Mouse (Mus musculus) common myeloid progenitor, adult 5-6 weeks (primary cell): ENCODE measurements around the gene C2cd4c. TPM values are rescaled to one million over a fixed set of nuclear protein-coding genes. Genes with fewer than 3 reads are reported as not detected.

Source experiments
- ATAC-seq: replicated peaks from 2 replicates; pipeline ENCODE4 v1.8.0; 2016; ENCODE audit warnings: low read depth, mild to moderate bottlenecking, moderate TSS enrichment, inconsistent platforms; ENCODE audit not compliant: poor library complexity, severe bottlenecking
- total RNA-seq: library from RNA; stranded (forward); fragments of 200-1000, 187-1606 nt; gene quantifications from 2 replicates; pipeline ENCODE4 v1.2.3, GENCODE M21; 2017

The C2cd4c gene
- total RNA-seq, 1 experiment from 2014 or later, result not detected

DNA sequence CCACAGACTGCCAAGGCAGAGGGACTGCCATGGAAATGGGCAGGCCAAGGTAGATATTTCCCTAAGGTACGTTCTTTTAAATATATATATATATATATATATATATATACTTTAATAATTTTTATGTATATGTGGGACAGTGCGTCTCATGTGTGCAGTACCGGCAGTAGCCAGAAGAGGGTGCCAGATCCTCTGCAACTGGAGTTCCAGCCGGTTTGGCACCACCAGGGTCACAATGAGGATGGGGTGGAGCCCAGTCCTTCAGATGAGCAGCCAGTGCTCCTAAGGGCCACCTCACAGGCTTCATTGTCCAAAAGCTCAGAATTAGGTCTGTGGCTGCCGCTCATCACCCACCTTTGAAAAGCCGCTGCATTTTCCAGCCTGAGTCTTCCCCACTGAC is 33.0 kb downstream of the C2cd4c start:
- ATAC-seq, result 0 out of 2 replicates have a peak, but pooled peaks have one; percentile 42

- no peak for ATAC-seq
These were observed 33.5 kb downstream of the C2cd4c start for GRCm38 (mm10) chr10:79580356-79580755.

- ATAC-seq, result no peak
These were observed 34.0 kb downstream of the C2cd4c start for GRCm38 (mm10) chr10:79579781-79580180.

DNA sequence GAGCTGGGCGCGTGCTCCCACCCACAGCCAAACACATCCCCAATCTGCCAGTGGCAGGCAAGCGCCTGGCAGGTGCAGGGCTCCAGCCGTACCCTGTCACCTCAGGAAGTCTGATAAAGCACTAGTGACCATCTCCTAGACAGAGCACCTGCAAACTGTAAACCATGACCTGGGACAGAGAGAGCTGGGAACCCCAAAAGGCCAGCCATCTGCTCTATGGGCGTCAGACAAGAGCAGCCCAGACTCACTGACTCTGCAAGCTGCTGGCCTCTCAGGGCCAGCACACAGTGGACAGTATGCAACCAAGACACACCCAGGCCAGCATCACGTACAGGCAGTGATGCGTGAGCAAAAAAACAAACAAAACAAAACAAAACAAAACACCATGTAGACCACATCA is 34.9 kb downstream of the C2cd4c start:
- ATAC-seq, result no peak

DNA sequence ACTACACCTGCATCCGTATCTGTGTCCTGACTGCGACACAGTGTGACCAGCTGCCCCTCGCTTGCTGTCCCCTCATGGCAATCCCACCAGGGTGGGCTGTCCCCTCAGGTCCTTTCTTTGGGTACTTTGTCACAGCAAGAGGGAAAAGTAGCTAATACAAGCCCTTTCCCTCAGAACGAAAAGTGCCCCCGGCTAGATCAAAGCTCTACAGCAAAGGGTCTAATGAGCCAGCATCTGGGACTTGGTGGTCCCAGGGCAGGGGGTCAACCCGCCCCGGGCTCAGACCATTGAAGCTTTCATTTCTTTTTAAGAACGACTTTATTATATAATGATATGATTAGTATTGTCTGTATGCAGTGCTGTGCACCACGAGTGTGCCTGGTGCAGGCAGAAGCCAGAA is 35.5 kb downstream of the C2cd4c start:
- no peak for ATAC-seq

- ATAC-seq, result no peak
These were observed 36.4 kb downstream of the C2cd4c start for GRCm38 (mm10) chr10:79577376-79577775.

DNA sequence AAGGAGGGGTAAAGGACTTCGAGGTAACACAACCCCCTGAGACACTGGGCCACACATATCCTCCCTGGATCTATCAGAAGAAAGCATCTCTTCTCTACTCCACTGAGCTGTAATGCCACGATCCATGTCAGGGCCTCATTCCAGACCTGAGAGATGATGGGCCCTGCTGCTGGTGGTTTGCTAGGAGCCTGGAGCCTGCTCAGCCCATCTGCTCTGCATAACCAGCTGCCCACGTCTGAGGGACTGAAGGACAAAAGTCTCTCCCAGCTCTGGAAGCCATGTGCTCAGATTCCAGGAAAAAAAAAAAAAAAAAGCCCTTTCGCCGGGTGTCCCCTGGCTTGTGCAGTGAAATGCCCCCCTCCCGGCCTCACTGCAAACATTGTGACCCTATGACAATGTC is 38.1 kb downstream of the C2cd4c start:
- no peak for ATAC-seq

DNA sequence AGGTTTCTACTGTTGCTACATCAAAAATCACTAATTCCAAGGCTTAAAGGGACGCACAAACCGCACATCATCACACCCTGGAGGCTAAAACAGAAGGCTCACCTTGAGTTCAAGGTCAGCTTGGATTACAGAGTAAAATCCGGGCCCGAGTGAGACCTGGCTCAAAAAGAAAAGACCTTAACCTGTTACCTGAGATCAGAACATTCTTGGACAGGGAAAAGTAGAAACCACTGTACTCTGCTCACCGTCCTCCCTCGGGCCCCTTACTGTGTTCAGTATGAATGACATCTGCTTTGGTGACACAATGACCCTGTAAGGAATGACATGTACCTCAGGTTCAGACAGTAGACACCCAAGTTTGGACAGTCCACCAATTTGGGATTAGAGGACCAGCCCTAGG is 39.0 kb downstream of the C2cd4c start:
- no peak for ATAC-seq

- ATAC-seq, result no peak
These were observed 39.5 kb downstream of the C2cd4c start for GRCm38 (mm10) chr10:79574350-79574749.

DNA sequence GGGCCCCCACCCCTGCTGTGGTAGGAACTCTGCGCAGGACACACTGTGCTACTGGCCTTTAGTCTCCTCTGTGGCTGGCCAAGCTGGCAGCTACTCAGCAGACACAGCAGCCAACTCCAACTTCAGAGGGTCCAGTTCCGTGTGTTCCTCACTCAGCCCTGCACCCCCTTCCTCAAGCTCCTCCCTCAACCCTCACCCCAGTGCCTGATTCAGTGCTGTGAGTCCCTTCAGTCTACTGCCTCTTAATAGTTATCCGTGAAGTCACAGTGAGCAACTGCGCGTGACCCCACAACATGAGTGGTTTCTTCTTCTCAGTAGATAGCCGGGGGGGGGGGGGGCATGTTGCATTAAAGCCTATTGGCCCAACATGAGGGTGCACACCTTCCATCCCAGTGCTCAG is 40.2 kb downstream of the C2cd4c start:
- ATAC-seq, result no peak

DNA sequence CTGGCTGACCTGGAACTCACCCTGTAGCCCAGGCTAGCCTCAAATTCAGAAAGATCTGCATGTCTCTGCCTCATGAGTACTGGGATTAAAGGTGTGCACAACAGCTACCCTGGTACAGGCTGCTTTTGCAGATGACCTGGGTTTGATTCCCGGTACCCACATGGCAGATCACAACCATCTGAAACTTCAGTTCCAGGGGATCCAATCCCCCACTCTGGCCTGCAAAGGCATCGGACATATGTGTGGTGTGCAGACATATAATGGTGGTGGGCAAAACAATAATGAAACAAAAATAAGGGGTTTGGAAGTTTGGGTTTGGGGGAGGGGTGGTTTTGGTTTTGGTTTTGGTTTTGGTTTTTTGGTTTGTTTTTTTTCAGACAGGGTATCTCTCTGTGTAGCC is 42.5 kb downstream of the C2cd4c start:
- ATAC-seq, result no peak

DNA sequence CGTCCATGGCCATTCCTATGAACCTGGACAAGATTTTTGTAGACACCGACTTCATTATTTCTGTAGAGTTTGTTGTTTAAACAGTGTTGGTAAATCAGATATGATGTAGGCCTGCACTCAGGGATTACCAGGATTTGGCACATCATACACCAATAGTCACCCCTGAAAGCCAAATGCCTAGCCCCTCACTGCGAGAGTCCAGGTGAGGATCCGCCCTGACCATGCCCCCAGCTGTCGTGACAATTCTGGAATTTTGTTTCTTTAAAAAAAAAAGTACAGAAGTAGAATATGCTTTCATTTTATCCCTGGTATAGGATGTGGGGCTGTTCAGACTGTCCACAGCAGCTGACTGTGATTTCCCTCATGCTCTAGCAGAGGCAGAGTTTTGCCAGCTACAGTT is 43.9 kb downstream of the C2cd4c start:
- ATAC-seq, result no peak

DNA sequence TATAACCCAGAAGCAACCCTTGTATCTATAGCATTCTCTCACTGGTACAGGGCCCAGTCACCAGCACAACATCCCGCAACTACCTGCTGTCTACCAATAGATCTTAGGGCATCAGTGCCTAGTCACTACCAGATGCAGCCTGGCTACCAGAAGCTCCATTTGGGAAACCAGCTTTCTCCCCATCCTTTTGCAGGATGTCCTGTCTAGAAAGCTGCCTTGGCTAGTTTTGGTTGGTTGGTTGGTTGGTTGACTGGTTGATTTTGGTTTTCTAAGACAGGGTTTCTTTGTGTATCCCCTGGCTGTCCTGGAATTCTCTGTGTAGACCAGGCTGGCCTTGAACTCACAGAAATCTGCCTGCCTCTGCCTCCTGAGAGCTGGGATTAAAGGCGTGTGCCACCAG is 54.1 kb downstream of the C2cd4c start:
- no peak for ATAC-seq

GRCm38 (mm10) chr10:79557496-79557895 is 56.3 kb downstream of the C2cd4c start:
- no peak for ATAC-seq

- no peak for ATAC-seq
These were observed 56.9 kb downstream of the C2cd4c start for GRCm38 (mm10) chr10:79556951-79557350.

Other genes with a start within 250 kb of the C2cd4c start
- not detected in 2 replicates for gene Vmn2r83, start 145.3 kb downstream of the C2cd4c start, total RNA-seq
- 4.1 and 4.7 TPM in 2 replicates for gene Plpp2, start 80.2 kb downstream of the C2cd4c start, total RNA-seq
- 13.6 and 18.3 TPM in 2 replicates for gene Mier2, start 58.8 kb downstream of the C2cd4c start, total RNA-seq
- not detected in 2 replicates for gene Theg, start 26.7 kb downstream of the C2cd4c start, total RNA-seq
- gene Shc2, start 23.9 kb upstream of the C2cd4c start, total RNA-seq, result not detected in 2 replicates
- not detected in 2 replicates for gene Odf3l2, start 31.7 kb upstream of the C2cd4c start, total RNA-seq
- gene Madcam1, start 50.5 kb upstream of the C2cd4c start, total RNA-seq, result not detected in 2 replicates
- gene Tpgs1, start 55.3 kb upstream of the C2cd4c start, total RNA-seq, result 5.3 and 9.9 TPM in 2 replicates
- 109 and 113 TPM in 2 replicates for gene Cdc34, start 68.2 kb upstream of the C2cd4c start, total RNA-seq
- gene Gzmm, start 75.0 kb upstream of the C2cd4c start, total RNA-seq, result 0.96 and 1.6 TPM in 2 replicates
- gene Bsg, start 90.5 kb upstream of the C2cd4c start, total RNA-seq, result 283 and 298 TPM in 2 replicates
- not detected in 2 replicates for gene Hcn2, start 102.6 kb upstream of the C2cd4c start, total RNA-seq
- gene Polrmt, start 132.6 kb upstream of the C2cd4c start, total RNA-seq, result 10.3 and 16.1 TPM in 2 replicates
- not detected in 2 replicates for gene Fgf22, start 141.1 kb upstream of the C2cd4c start, total RNA-seq
- 12.9 and 21.0 TPM in 2 replicates for gene Rnf126, start 152.9 kb upstream of the C2cd4c start, total RNA-seq
- gene Fstl3, start 163.2 kb upstream of the C2cd4c start, total RNA-seq, result 0.19 and 0.50 TPM in 2 replicates
- gene Prss57, start 176.9 kb upstream of the C2cd4c start, total RNA-seq, result 9.4 and 16.3 TPM in 2 replicates
- gene Palm, start 179.5 kb upstream of the C2cd4c start, total RNA-seq, result 21.8 and 24.8 TPM in 2 replicates
- gene Misp, start 207.0 kb upstream of the C2cd4c start, total RNA-seq, result not detected in 2 replicates
- gene Ptbp1, start 240.4 kb upstream of the C2cd4c start, total RNA-seq, result 210 and 221 TPM in 2 replicates